Mouse (Mus musculus): ENCODE results near the gene Gbp8. TPM values are rescaled to one million over a fixed set of nuclear protein-coding genes. Genes with fewer than 3 reads are reported as not detected.
"Not testable (repeated sequence)": the region's sequence is repeated elsewhere in the genome, so short reads cannot be mapped to it uniquely, and the experiment has no call there.

Gbp8 gene
- polyA plus RNA-seq, 1 experiment from 2014 or later = 0.80 TPM

- not testable (repeated sequence) for ATAC-seq (ENCODE audit: low read depth)
- WGBS = 76% methylated on average over 2 of the region's 2 CpGs
Measured at GRCm38 (mm10) chr5:105064443-105064842, 74.9 kb downstream of the Gbp8 start.

GRCm38 (mm10) chr5:105063321-105063720 is 76.0 kb downstream of the Gbp8 start:
- Histone ChIP-seq H3K4me1 (replicated peaks; ENCODE audit: control insufficient read depth, insufficient read depth, low read length) (no peaks in the 10 kb centered on the region), H3K9ac (ENCODE audit: low read length) (no peak overlapping the region), H3K27ac (ENCODE audit: low read length) (no peak overlapping the region), H3K9me3 (ENCODE audit: control insufficient read depth, low read length) (no peaks in the 10 kb centered on the region), H3K36me3 (ENCODE audit: control insufficient read depth, insufficient read depth, low read length) (no peaks in the 10 kb centered on the region), H3K4me3 (ENCODE audit: low read length) (no peak overlapping the region), H3K27me3 (ENCODE audit: control insufficient read depth, insufficient read depth, low read depth, low read length) (no peaks in the 10 kb centered on the region), H3K4me2 (ENCODE audit: low read depth, low read length) (no peak overlapping the region)
- no peak for ATAC-seq (ENCODE audit: low read depth)
- 43% methylated on average over 1 of the region's 1 CpGs for WGBS

More at GRCm38 (mm10) chr5:105064443-105064842, 74.9 kb downstream of the Gbp8 start:
- not testable (repeated sequence) for H3K9me3 ChIP-seq (ENCODE audit: control insufficient read depth, low read length); H3K4me1 ChIP-seq (replicated peaks; ENCODE audit: control insufficient read depth, insufficient read depth, low read length); H3K4me3 ChIP-seq (ENCODE audit: low read length); H3K27ac ChIP-seq (ENCODE audit: low read length); H3K27me3 ChIP-seq (ENCODE audit: control insufficient read depth, insufficient read depth, low read depth, low read length); H3K9ac ChIP-seq (ENCODE audit: low read length); H3K36me3 ChIP-seq (ENCODE audit: control insufficient read depth, insufficient read depth, low read length); H3K4me2 ChIP-seq (ENCODE audit: low read depth, low read length)

GRCm38 (mm10) chr5:105062403-105062802 is 76.9 kb downstream of the Gbp8 start:
- not testable (repeated sequence) for H3K27ac ChIP-seq (ENCODE audit: low read length); H3K4me3 ChIP-seq (ENCODE audit: low read length); H3K4me2 ChIP-seq (ENCODE audit: low read depth, low read length); H3K9ac ChIP-seq (ENCODE audit: low read length); H3K4me1 ChIP-seq (replicated peaks; ENCODE audit: control insufficient read depth, insufficient read depth, low read length); ATAC-seq (ENCODE audit: low read depth); H3K9me3 ChIP-seq (ENCODE audit: control insufficient read depth, low read length); H3K36me3 ChIP-seq (ENCODE audit: control insufficient read depth, insufficient read depth, low read length); H3K27me3 ChIP-seq (ENCODE audit: control insufficient read depth, insufficient read depth, low read depth, low read length)
- WGBS = 59% methylated on average over 2 of the region's 2 CpGs

GRCm38 (mm10) chr5:105060224-105060623 is 79.1 kb downstream of the Gbp8 start:
- Histone ChIP-seq H3K27ac (ENCODE audit: low read length) (no peak overlapping the region), H3K4me3 (ENCODE audit: low read length) (no peak overlapping the region), H3K4me1 (replicated peaks; ENCODE audit: control insufficient read depth, insufficient read depth, low read length) (no peaks in the 10 kb centered on the region), H3K36me3 (ENCODE audit: control insufficient read depth, insufficient read depth, low read length) (no peaks in the 10 kb centered on the region), H3K9me3 (ENCODE audit: control insufficient read depth, low read length) (no peaks in the 10 kb centered on the region), H3K9ac (ENCODE audit: low read length) (no peak overlapping the region), H3K27me3 (ENCODE audit: control insufficient read depth, insufficient read depth, low read depth, low read length) (no peaks in the 10 kb centered on the region), H3K4me2 (ENCODE audit: low read depth, low read length) (no peak overlapping the region)
- no peak for ATAC-seq (ENCODE audit: low read depth)
- whole genome bisulfite sequencing = 89% methylated on average over 2 of the region's 2 CpGs

- ATAC-seq (ENCODE audit: low read depth) = no peak
- Histone ChIP-seq H3K27me3 (ENCODE audit: control insufficient read depth, insufficient read depth, low read depth, low read length) (no peaks in the 10 kb centered on the region), H3K4me1 (replicated peaks; ENCODE audit: control insufficient read depth, insufficient read depth, low read length) (no peaks in the 10 kb centered on the region), H3K4me2 (ENCODE audit: low read depth, low read length) (no peak overlapping the region), H3K9me3 (ENCODE audit: control insufficient read depth, low read length) (no peaks in the 10 kb centered on the region), H3K9ac (ENCODE audit: low read length) (no peak overlapping the region), H3K4me3 (ENCODE audit: low read length) (no peak overlapping the region), H3K36me3 (ENCODE audit: control insufficient read depth, insufficient read depth, low read length) (no peaks in the 10 kb centered on the region), H3K27ac (ENCODE audit: low read length) (no peak overlapping the region)
- 98% methylated on average over 2 of the region's 2 CpGs for WGBS
Measured at GRCm38 (mm10) chr5:105055279-105055678, 84.1 kb downstream of the Gbp8 start.

GRCm38 (mm10) chr5:105053471-105054169 is 85.7 kb downstream of the Gbp8 start:
- H3K9me3 ChIP-seq (ENCODE audit: control insufficient read depth, low read length); ATAC-seq (ENCODE audit: low read depth); H3K27me3 ChIP-seq (ENCODE audit: control insufficient read depth, insufficient read depth, low read depth, low read length); H3K4me1 ChIP-seq (replicated peaks; ENCODE audit: control insufficient read depth, insufficient read depth, low read length); H3K36me3 ChIP-seq (ENCODE audit: control insufficient read depth, insufficient read depth, low read length); H3K4me2 ChIP-seq (ENCODE audit: low read depth, low read length); H3K9ac ChIP-seq (ENCODE audit: low read length); H3K27ac ChIP-seq (ENCODE audit: low read length); H3K4me3 ChIP-seq (ENCODE audit: low read length): not testable (repeated sequence)
- 64% methylated on average over 1 of the region's 1 CpGs for WGBS

GRCm38 (mm10) chr5:105032362-105032761 is 107.0 kb downstream of the Gbp8 start:
- Histone ChIP-seq H3K27me3 (ENCODE audit: control insufficient read depth, insufficient read depth, low read depth, low read length) (no peaks in the 10 kb centered on the region), H3K4me1 (replicated peaks; ENCODE audit: control insufficient read depth, insufficient read depth, low read length) (no peaks in the 10 kb centered on the region), H3K4me2 (ENCODE audit: low read depth, low read length) (no peak overlapping the region), H3K9me3 (ENCODE audit: control insufficient read depth, low read length) (no peaks in the 10 kb centered on the region), H3K36me3 (ENCODE audit: control insufficient read depth, insufficient read depth, low read length) (no peaks in the 10 kb centered on the region), H3K9ac (ENCODE audit: low read length) (no peak overlapping the region), H3K27ac (ENCODE audit: low read length) (no peak overlapping the region), H3K4me3 (ENCODE audit: low read length) (no peak overlapping the region)
- 47% methylated on average over 2 of the region's 2 CpGs for WGBS
- ATAC-seq (ENCODE audit: low read depth) = no peak

- Histone ChIP-seq H3K4me3 (ENCODE audit: low read length) (no peak overlapping the region), H3K9ac (ENCODE audit: low read length) (no peak overlapping the region), H3K27ac (ENCODE audit: low read length) (no peak overlapping the region), H3K27me3 (ENCODE audit: control insufficient read depth, insufficient read depth, low read depth, low read length) (no peaks in the 10 kb centered on the region), H3K36me3 (ENCODE audit: control insufficient read depth, insufficient read depth, low read length) (no peaks in the 10 kb centered on the region), H3K4me1 (replicated peaks; ENCODE audit: control insufficient read depth, insufficient read depth, low read length) (no peaks in the 10 kb centered on the region), H3K4me2 (ENCODE audit: low read depth, low read length) (no peak overlapping the region), H3K9me3 (ENCODE audit: control insufficient read depth, low read length) (no peaks in the 10 kb centered on the region)
- WGBS = 47% methylated on average over 1 of the region's 1 CpGs
- ATAC-seq (ENCODE audit: low read depth) = no peak
Measured at GRCm38 (mm10) chr5:105012551-105012950, 126.8 kb downstream of the Gbp8 start.

GRCm38 (mm10) chr5:105011570-105011969 is 127.8 kb downstream of the Gbp8 start:
- no peak overlapping the region for H3K4me3 ChIP-seq (ENCODE audit: low read length)

GRCm38 (mm10) chr5:105010376-105010775 is 129.0 kb downstream of the Gbp8 start:
- no peak for ATAC-seq (ENCODE audit: low read depth)

More at GRCm38 (mm10) chr5:105011570-105011969, 127.8 kb downstream of the Gbp8 start:
- 76% methylated on average over 4 of the region's 4 CpGs for WGBS
- Histone ChIP-seq H3K27me3 (ENCODE audit: control insufficient read depth, insufficient read depth, low read depth, low read length) (no peaks in the 10 kb centered on the region), H3K36me3 (ENCODE audit: control insufficient read depth, insufficient read depth, low read length) (no peaks in the 10 kb centered on the region), H3K9me3 (ENCODE audit: control insufficient read depth, low read length) (no peaks in the 10 kb centered on the region), H3K27ac (ENCODE audit: low read length) (no peak overlapping the region), H3K9ac (ENCODE audit: low read length) (no peak overlapping the region), H3K4me2 (ENCODE audit: low read depth, low read length) (no peak overlapping the region), H3K4me1 (replicated peaks; ENCODE audit: control insufficient read depth, insufficient read depth, low read length) (no peaks in the 10 kb centered on the region)
- no peak for ATAC-seq (ENCODE audit: low read depth)

More at GRCm38 (mm10) chr5:105010376-105010775, 129.0 kb downstream of the Gbp8 start:
- no peaks in the 10 kb centered on the region for H3K4me1 ChIP-seq (replicated peaks; ENCODE audit: control insufficient read depth, insufficient read depth, low read length)
- H3K4me3 ChIP-seq (ENCODE audit: low read length) = no peak overlapping the region
- H3K27ac ChIP-seq (ENCODE audit: low read length) = no peak overlapping the region
- no peaks in the 10 kb centered on the region for H3K27me3 ChIP-seq (ENCODE audit: control insufficient read depth, insufficient read depth, low read depth, low read length)
- no peaks in the 10 kb centered on the region for H3K9me3 ChIP-seq (ENCODE audit: control insufficient read depth, low read length)
- H3K4me2 ChIP-seq (ENCODE audit: low read depth, low read length) = no peak overlapping the region
- no peak overlapping the region for H3K9ac ChIP-seq (ENCODE audit: low read length)
- H3K36me3 ChIP-seq (ENCODE audit: control insufficient read depth, insufficient read depth, low read length) = no peaks in the 10 kb centered on the region
